Mouse (Mus musculus): ENCODE results near the gene Lamb3. TPM values are rescaled to one million over a fixed set of nuclear protein-coding genes. Genes with fewer than 3 reads are reported as not detected.

Lamb3 gene
- polyA plus RNA-seq, 1 experiment from 2014 or later = not detected

DNA sequence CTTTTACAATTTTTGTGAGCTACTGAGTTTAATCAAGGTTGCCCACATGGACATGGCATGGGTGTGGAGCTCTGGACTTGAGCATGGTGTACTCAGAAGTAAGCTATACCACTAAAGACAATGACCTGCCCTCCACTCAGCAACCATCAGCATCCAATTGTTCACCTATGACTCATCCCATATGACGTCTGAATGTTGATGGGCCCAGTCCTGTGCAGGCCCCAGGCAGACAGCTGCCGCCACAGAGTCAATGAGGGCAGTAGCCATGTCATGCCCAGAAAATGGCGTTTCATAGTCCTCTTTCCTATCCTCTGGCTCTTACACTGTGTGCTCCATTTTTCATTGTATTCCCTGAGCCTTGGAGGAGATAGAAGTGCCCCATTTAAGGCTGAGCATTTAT lies 8.5 kb downstream of the Lamb3 start:
- Histone ChIP-seq H3K27me3 (ENCODE audit: control insufficient read depth, insufficient read depth, low read length) (no peaks in the 10 kb centered on the region), H3K4me3 (ENCODE audit: low read depth, low read length) (no peak overlapping the region), H3K9me3 (ENCODE audit: control insufficient read depth, low read length) (no peaks in the 10 kb centered on the region), H3K36me3 (ENCODE audit: control insufficient read depth, insufficient read depth, low read length) (no peaks in the 10 kb centered on the region), H3K4me1 (ENCODE audit: control insufficient read depth, insufficient read depth, low read length) (no peaks in the 10 kb centered on the region), H3K27ac (ENCODE audit: low read depth, low read length) (no peak overlapping the region), H3K4me2 (no peak overlapping the region), H3K9ac (ENCODE audit: low read length) (no peak overlapping the region)
- 76% methylated on average over 3 of the region's 3 CpGs for WGBS
- DNase-seq (ENCODE audit: low spot score, missing footprints) (no peak), ATAC-seq (ENCODE audit: low FRiP score) (no peak)

DNA sequence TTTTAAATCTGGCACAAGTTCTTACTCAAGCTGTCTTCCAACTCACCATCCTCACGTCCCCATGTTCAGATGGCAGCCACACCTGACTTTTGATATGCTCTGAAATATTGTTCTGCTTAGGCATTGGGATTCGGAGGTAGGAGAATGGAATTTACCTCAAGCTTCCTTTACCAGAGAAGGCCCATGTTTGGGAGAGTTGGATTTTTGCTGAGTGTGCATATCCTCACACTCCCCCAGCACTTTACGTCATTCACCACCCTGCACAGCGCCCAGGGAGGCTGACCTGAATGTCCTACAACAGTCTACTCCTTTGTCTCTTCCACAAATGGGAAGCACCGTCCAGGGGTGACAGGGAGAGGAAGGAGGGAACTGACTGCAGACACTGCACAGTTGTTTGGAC lies 12.9 kb downstream of the Lamb3 start:
- no peak overlapping the region for H3K9ac ChIP-seq (ENCODE audit: low read length)
- WGBS = 83% methylated on average over 5 of the region's 5 CpGs
- no peak overlapping the region for H3K27ac ChIP-seq (ENCODE audit: low read depth, low read length)
- no peaks in the 10 kb centered on the region for H3K36me3 ChIP-seq (ENCODE audit: control insufficient read depth, insufficient read depth, low read length)
- ATAC-seq (ENCODE audit: low FRiP score) = no peak
- H3K4me2 ChIP-seq = no peak overlapping the region
- no peaks in the 10 kb centered on the region for H3K4me1 ChIP-seq (ENCODE audit: control insufficient read depth, insufficient read depth, low read length)
- no peaks in the 10 kb centered on the region for H3K27me3 ChIP-seq (ENCODE audit: control insufficient read depth, insufficient read depth, low read length)
- no peaks in the 10 kb centered on the region for H3K9me3 ChIP-seq (ENCODE audit: control insufficient read depth, low read length)
- no peak overlapping the region for H3K4me3 ChIP-seq (ENCODE audit: low read depth, low read length)
- no peak for DNase-seq (ENCODE audit: low spot score, missing footprints)

DNA sequence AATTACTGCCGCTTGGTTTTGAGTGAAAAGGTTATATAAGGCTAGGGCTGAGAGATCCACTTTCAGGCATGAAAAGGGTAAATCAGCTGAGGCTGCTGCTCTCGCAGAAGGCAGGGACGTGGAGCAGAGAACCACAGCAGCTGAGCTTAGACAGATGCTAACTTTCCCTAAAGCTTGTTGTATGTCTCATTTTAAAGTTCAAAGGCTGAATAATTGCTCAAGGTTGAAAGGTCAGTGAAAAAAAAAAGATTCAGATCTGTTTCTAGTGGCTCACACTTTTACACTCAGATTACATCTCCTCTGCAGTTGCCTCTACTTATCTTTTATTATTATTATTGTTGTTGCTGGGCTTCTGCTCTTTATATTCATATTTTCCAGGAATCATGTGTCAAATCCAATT lies 18.0 kb downstream of the Lamb3 start:
- no peaks in the 10 kb centered on the region; the same call in 1 of the 2 replicates for H3K27me3 ChIP-seq (ENCODE audit: control insufficient read depth, insufficient read depth, low read length)
- H3K4me3 ChIP-seq (ENCODE audit: low read depth, low read length) = no peak overlapping the region
- no peaks in the 10 kb centered on the region for H3K9me3 ChIP-seq (ENCODE audit: control insufficient read depth, low read length)
- H3K36me3 ChIP-seq (ENCODE audit: control insufficient read depth, insufficient read depth, low read length) = no peaks in the 10 kb centered on the region
- WGBS = 32% methylated on average over 3 of the region's 3 CpGs
- H3K27ac ChIP-seq (ENCODE audit: low read depth, low read length) = no peak overlapping the region
- no peak for ATAC-seq (ENCODE audit: low FRiP score)
- 0 out of 2 replicates have a peak, but pooled peaks cover 2% of the 10 kb centered on the region for H3K4me1 ChIP-seq (ENCODE audit: control insufficient read depth, insufficient read depth, low read length)
- no peak overlapping the region for H3K9ac ChIP-seq (ENCODE audit: low read length)
- no peak overlapping the region for H3K4me2 ChIP-seq
- no peak for DNase-seq (ENCODE audit: low spot score, missing footprints)

GRCm38 (mm10) chr1:193226114-193226513 lies 18.6 kb downstream of the Lamb3 start:
- Histone ChIP-seq H3K9me3 (ENCODE audit: control insufficient read depth, low read length) (no peaks in the 10 kb centered on the region), H3K36me3 (ENCODE audit: control insufficient read depth, insufficient read depth, low read length) (no peaks in the 10 kb centered on the region), H3K4me2 (no peak overlapping the region), H3K9ac (ENCODE audit: low read length) (no peak overlapping the region), H3K4me3 (ENCODE audit: low read depth, low read length) (no peak overlapping the region), H3K4me1 (ENCODE audit: control insufficient read depth, insufficient read depth, low read length) (0 out of 2 replicates have a peak, but pooled peaks cover 2% of the 10 kb centered on the region), H3K27me3 (ENCODE audit: control insufficient read depth, insufficient read depth, low read length) (no peaks in the 10 kb centered on the region; the same call in 1 of the 2 replicates), H3K27ac (ENCODE audit: low read depth, low read length) (no peak overlapping the region)
- ATAC-seq (ENCODE audit: low FRiP score) (no peak), DNase-seq (ENCODE audit: low spot score, missing footprints) (no peak)
- WGBS = 92% methylated on average over 4 of the region's 4 CpGs

GRCm38 (mm10) chr1:193226724-193227522 lies 19.4 kb downstream of the Lamb3 start:
- Histone ChIP-seq H3K27me3 (ENCODE audit: control insufficient read depth, insufficient read depth, low read length) (no peaks in the 10 kb centered on the region; the same call in 1 of the 2 replicates), H3K9ac (ENCODE audit: low read length) (no peak overlapping the region), H3K27ac (ENCODE audit: low read depth, low read length) (no peak overlapping the region), H3K4me1 (ENCODE audit: control insufficient read depth, insufficient read depth, low read length) (0 out of 2 replicates have a peak, but pooled peaks cover 2% of the 10 kb centered on the region), H3K9me3 (ENCODE audit: control insufficient read depth, low read length) (no peaks in the 10 kb centered on the region), H3K4me2 (no peak overlapping the region), H3K4me3 (ENCODE audit: low read depth, low read length) (no peak overlapping the region), H3K36me3 (ENCODE audit: control insufficient read depth, insufficient read depth, low read length) (no peaks in the 10 kb centered on the region)
- 63% methylated on average over 7 of the region's 7 CpGs for WGBS
- DNase-seq (ENCODE audit: low spot score, missing footprints) = no peak
- no peak for ATAC-seq (ENCODE audit: low FRiP score)

GRCm38 (mm10) chr1:193227537-193227936 lies 20.0 kb downstream of the Lamb3 start:
- Histone ChIP-seq H3K36me3 (ENCODE audit: control insufficient read depth, insufficient read depth, low read length) (no peaks in the 10 kb centered on the region), H3K4me1 (ENCODE audit: control insufficient read depth, insufficient read depth, low read length) (0 out of 2 replicates have a peak, but pooled peaks cover 2% of the 10 kb centered on the region), H3K4me3 (ENCODE audit: low read depth, low read length) (no peak overlapping the region), H3K27ac (ENCODE audit: low read depth, low read length) (no peak overlapping the region), H3K4me2 (no peak overlapping the region), H3K9ac (ENCODE audit: low read length) (no peak overlapping the region), H3K27me3 (ENCODE audit: control insufficient read depth, insufficient read depth, low read length) (no peaks in the 10 kb centered on the region; the same call in 1 of the 2 replicates), H3K9me3 (ENCODE audit: control insufficient read depth, low read length) (no peaks in the 10 kb centered on the region)
- 72% methylated on average over 4 of the region's 4 CpGs for WGBS
- ATAC-seq (ENCODE audit: low FRiP score) (no peak), DNase-seq (ENCODE audit: low spot score, missing footprints) (no peak)

GRCm38 (mm10) chr1:193229570-193229969 lies 22.1 kb downstream of the Lamb3 start:
- Histone ChIP-seq H3K27me3 (ENCODE audit: control insufficient read depth, insufficient read depth, low read length) (no peaks in the 10 kb centered on the region; the same call in 1 of the 2 replicates), H3K9ac (ENCODE audit: low read length) (no peak overlapping the region), H3K27ac (ENCODE audit: low read depth, low read length) (no peak overlapping the region), H3K36me3 (ENCODE audit: control insufficient read depth, insufficient read depth, low read length) (no peaks in the 10 kb centered on the region), H3K4me2 (no peak overlapping the region), H3K9me3 (ENCODE audit: control insufficient read depth, low read length) (no peaks in the 10 kb centered on the region), H3K4me1 (ENCODE audit: control insufficient read depth, insufficient read depth, low read length) (0 out of 2 replicates have a peak, but pooled peaks cover 2% of the 10 kb centered on the region), H3K4me3 (ENCODE audit: low read depth, low read length) (no peak overlapping the region)
- no peak for ATAC-seq (ENCODE audit: low FRiP score)
- no peak for DNase-seq (ENCODE audit: low spot score, missing footprints)
- WGBS = 93% methylated on average over 5 of the region's 5 CpGs

GRCm38 (mm10) chr1:193230531-193230930 lies 23.0 kb downstream of the Lamb3 start:
- Histone ChIP-seq H3K27me3 (ENCODE audit: control insufficient read depth, insufficient read depth, low read length) (no peaks in the 10 kb centered on the region; the same call in 1 of the 2 replicates), H3K36me3 (ENCODE audit: control insufficient read depth, insufficient read depth, low read length) (no peaks in the 10 kb centered on the region), H3K4me3 (ENCODE audit: low read depth, low read length) (no peak overlapping the region), H3K4me2 (no peak overlapping the region), H3K9me3 (ENCODE audit: control insufficient read depth, low read length) (no peaks in the 10 kb centered on the region), H3K27ac (ENCODE audit: low read depth, low read length) (no peak overlapping the region), H3K9ac (ENCODE audit: low read length) (no peak overlapping the region), H3K4me1 (ENCODE audit: control insufficient read depth, insufficient read depth, low read length) (0 out of 2 replicates have a peak, but pooled peaks cover 2% of the 10 kb centered on the region)
- no peak for DNase-seq (ENCODE audit: low spot score, missing footprints)
- 86% methylated on average over 3 of the region's 3 CpGs for WGBS
- no peak for ATAC-seq (ENCODE audit: low FRiP score)

GRCm38 (mm10) chr1:193230935-193231334 lies 23.4 kb downstream of the Lamb3 start:
- Histone ChIP-seq H3K4me3 (ENCODE audit: low read depth, low read length) (no peak overlapping the region), H3K27me3 (ENCODE audit: control insufficient read depth, insufficient read depth, low read length) (no peaks in the 10 kb centered on the region; the same call in 1 of the 2 replicates), H3K27ac (ENCODE audit: low read depth, low read length) (no peak overlapping the region), H3K9ac (ENCODE audit: low read length) (no peak overlapping the region), H3K9me3 (ENCODE audit: control insufficient read depth, low read length) (no peaks in the 10 kb centered on the region), H3K36me3 (ENCODE audit: control insufficient read depth, insufficient read depth, low read length) (no peaks in the 10 kb centered on the region), H3K4me1 (ENCODE audit: control insufficient read depth, insufficient read depth, low read length) (0 out of 2 replicates have a peak, but pooled peaks cover 2% of the 10 kb centered on the region), H3K4me2 (no peak overlapping the region)
- DNase-seq (ENCODE audit: low spot score, missing footprints) (no peak), ATAC-seq (ENCODE audit: low FRiP score) (no peak)
- WGBS = 85% methylated on average over 5 of the region's 5 CpGs
